Mouse (Mus musculus) erythroblast, embryonic 14.5 days (primary cell): ENCODE results near the gene Gm29554. TPM values are rescaled to one million over a fixed set of nuclear protein-coding genes. Genes with fewer than 3 reads are reported as not detected.
"Not testable (repeated sequence)": the region's sequence is repeated elsewhere in the genome, so short reads cannot be mapped to it uniquely, and the experiment has no call there.

ENCODE experiments used
- H3K27me3 ChIP-seq: 2 replicates; pipeline ENCODE4 v1.6.1; 2012; ENCODE audit warnings: inconsistent platforms; ENCODE audit not compliant: control insufficient read depth
- H3K36me3 ChIP-seq: 2 replicates; pipeline ENCODE4 v1.6.1; 2012; ENCODE audit warnings: mild to moderate bottlenecking, inconsistent platforms; ENCODE audit not compliant: control insufficient read depth
- H3K4me1 ChIP-seq: 2 replicates; pipeline ENCODE4 v1.6.1; 2012; ENCODE audit warnings: inconsistent platforms; ENCODE audit not compliant: control insufficient read depth
- H3K4me3 ChIP-seq: replicated peaks from 2 replicates; pipeline ENCODE3; 2012; ENCODE audit warnings: moderate library complexity, mild to moderate bottlenecking, inconsistent platforms
- H3K9me3 ChIP-seq: 2 replicates; pipeline ENCODE4 v1.6.1; 2012; ENCODE audit warnings: low read length, inconsistent platforms, mixed read lengths; ENCODE audit not compliant: control insufficient read depth
- polyA plus RNA-seq: library from polyadenylated mRNA; stranded (reverse); fragments of >175 nt; gene quantifications from 2 replicates; pipeline ENCODE4 v1.2.3, GENCODE M21; 2012

The Gm29554 gene
- not detected in 2 replicates for polyA plus RNA-seq

- not testable (repeated sequence) for H3K9me3 ChIP-seq, H3K36me3 ChIP-seq, H3K4me1 ChIP-seq, H3K27me3 ChIP-seq, H3K4me3 ChIP-seq
Observed at GRCm38 (mm10) chrY:12273632-12274031, at the start of gene Gm29554. TSS of gene Gm29554 (plus strand) at chrY:12273932.

Other genes starting within 250 kb of the Gm29554 start
- not detected in 2 replicates for gene Gm20812, start 108.0 kb downstream of the Gm29554 start, polyA plus RNA-seq